Mouse (Mus musculus): ENCODE data around the gene Tbc1d7.

Tbc1d7 gene

GRCm38 (mm10) chr13:43171020-43171710, at the start of gene Tbc1d7:
Gene Tbc1d7 (minus strand): TSS chr13:43171501.
- DNase-seq (ENCODE audit: low spot score in 2 of 2): peak; percentile 94 to 98

- no peak for DNase-seq (ENCODE audit: low spot score in 2 of 2)
Observed at GRCm38 (mm10) chr13:43220635-43221034, 49.3 kb upstream of the Tbc1d7 start.

- no peak for DNase-seq (ENCODE audit: low spot score in 2 of 2)
Observed at GRCm38 (mm10) chr13:43218764-43219163, 47.5 kb upstream of the Tbc1d7 start.

GRCm38 (mm10) chr13:43218284-43218683, 47.0 kb upstream of the Tbc1d7 start:
- no peak for DNase-seq (ENCODE audit: low spot score in 2 of 2)

- DNase-seq (ENCODE audit: low spot score in 2 of 2): no peak
Observed at GRCm38 (mm10) chr13:43217686-43218085, 46.4 kb upstream of the Tbc1d7 start.

GRCm38 (mm10) chr13:43217059-43217458, 45.8 kb upstream of the Tbc1d7 start:
- no peak for DNase-seq (ENCODE audit: low spot score in 2 of 2)

- no peak for DNase-seq (ENCODE audit: low spot score in 2 of 2)
Observed at GRCm38 (mm10) chr13:43215994-43216706, 44.8 kb upstream of the Tbc1d7 start.

- DNase-seq (ENCODE audit: low spot score in 2 of 2): no peak
Observed at GRCm38 (mm10) chr13:43215144-43215993, 44.1 kb upstream of the Tbc1d7 start.

- no peak for DNase-seq (ENCODE audit: low spot score in 2 of 2)
Observed at GRCm38 (mm10) chr13:43212338-43212737, 41.0 kb upstream of the Tbc1d7 start.

GRCm38 (mm10) chr13:43210956-43211355, 39.7 kb upstream of the Tbc1d7 start:
- no peak for DNase-seq (ENCODE audit: low spot score in 2 of 2)

- DNase-seq (ENCODE audit: low spot score in 2 of 2): no peak
Observed at GRCm38 (mm10) chr13:43209560-43209959, 38.3 kb upstream of the Tbc1d7 start.

- no peak for DNase-seq (ENCODE audit: low spot score in 2 of 2)
Observed at GRCm38 (mm10) chr13:43208914-43209439, 37.7 kb upstream of the Tbc1d7 start.

GRCm38 (mm10) chr13:43206118-43206683, 34.9 kb upstream of the Tbc1d7 start:
- no peak for DNase-seq (ENCODE audit: low spot score in 2 of 2)

- DNase-seq (ENCODE audit: low spot score in 2 of 2): no peak
Observed at GRCm38 (mm10) chr13:43203641-43204040, 32.3 kb upstream of the Tbc1d7 start.

GRCm38 (mm10) chr13:43203234-43203633, 31.9 kb upstream of the Tbc1d7 start:
- DNase-seq (ENCODE audit: low spot score in 2 of 2): no peak

- no peak for DNase-seq (ENCODE audit: low spot score in 2 of 2)
Observed at GRCm38 (mm10) chr13:43202351-43202750, 31.1 kb upstream of the Tbc1d7 start.

GRCm38 (mm10) chr13:43201033-43201432, 29.7 kb upstream of the Tbc1d7 start:
- DNase-seq (ENCODE audit: low spot score in 2 of 2): no peak

- no peak for DNase-seq (ENCODE audit: low spot score in 2 of 2)
Observed at GRCm38 (mm10) chr13:43200473-43200872, 29.2 kb upstream of the Tbc1d7 start.

- peak in 1 of 2 experiments; percentile 38 for DNase-seq (ENCODE audit: low spot score in 2 of 2)
Observed at GRCm38 (mm10) chr13:43199749-43200148, 28.4 kb upstream of the Tbc1d7 start.

- DNase-seq (ENCODE audit: low spot score in 2 of 2): no peak
Observed at GRCm38 (mm10) chr13:43199282-43199681, 28.0 kb upstream of the Tbc1d7 start.

GRCm38 (mm10) chr13:43197187-43197586, 25.9 kb upstream of the Tbc1d7 start:
- DNase-seq (ENCODE audit: low spot score in 2 of 2): no peak

GRCm38 (mm10) chr13:43196000-43196399, 24.7 kb upstream of the Tbc1d7 start:
- DNase-seq (ENCODE audit: low spot score in 2 of 2): no peak
